In genomic region chr6:144329311-144329930, GRCm38 (mm10) we compare ENCODE assay signal across 26 mouse cellular contexts.
DNase-seq lines count a peak whose midpoint lies in the region; ATAC-seq and TF ChIP-seq lines count a peak whose summit lies in the region.
"Had no signal": no experiment of that assay in that cellular context is flagged by ENCODE, and none has a peak within 500 bp of the region (broad histone marks: within the 10 kb centered on the region; RNA-seq: fewer than 3 reads in every experiment).

No protein-coding gene starts in this region.

- dilution Hi-C loops in CH12.LX (cut with MboI; ENCODE audit: extremely low pct_ligation_motif_present, extremely low pct_unique_long_range_greater_than_20kb, low sequenced_read_pairs) = no loop called here

- no peaks in the 10 kb centered on the region for H3K79me2 ChIP-seq in CH12.LX (replicated peaks; ENCODE audit: control insufficient read depth, extremely low read depth, insufficient read depth, poor library complexity, severe bottlenecking)

- no peak overlapping the region for H3K27ac ChIP-seq in heart, embryonic 12.5 days (ENCODE audit: poor library complexity, severe bottlenecking)
- H3K27ac ChIP-seq in CH12.LX (ENCODE audit: insufficient read depth, low read depth) = no peak overlapping the region
- H3K27ac ChIP-seq: heart, embryonic 13.5 days; hindbrain, embryonic 15.5 days; layer of hippocampus, adult 2 months; left cerebral cortex, adult 2 months; limb, embryonic 13.5 days; liver, embryonic 13.5 days had no signal

- no peak for TF ChIP-seq POLR2A in CH12.LX (IDR thresholded peaks at IDR 0.05; ENCODE audit: low read depth, low read length)

- no peak overlapping the region for H3K4me2 ChIP-seq in heart, embryonic 12.5 days
- H3K4me2 ChIP-seq in CH12.LX (ENCODE audit: insufficient read depth, low read depth, poor library complexity, severe bottlenecking) = no peak overlapping the region
- H3K4me2 ChIP-seq: heart, embryonic 13.5 days; hindbrain, embryonic 15.5 days; limb, embryonic 13.5 days; liver, embryonic 13.5 days had no signal

- H3K4me3 ChIP-seq in heart, embryonic 12.5 days = no peak overlapping the region
- no peak overlapping the region for H3K4me3 ChIP-seq in CH12.LX (replicated peaks in 1 of 3; ENCODE audit: low read depth in 2 of 3, low read length in 2 of 3, poor library complexity in 1 of 3)
- H3K4me3 ChIP-seq: heart, embryonic 13.5 days; hindbrain, embryonic 15.5 days; layer of hippocampus, adult 2 months; left cerebral cortex, adult 2 months; limb, embryonic 13.5 days; liver, embryonic 13.5 days had no signal

- no peak for TF ChIP-seq RAD21 in CH12.LX (IDR thresholded peaks at IDR 0.05; ENCODE audit: low read depth, low read length)

- TF ChIP-seq CTCF in CH12.LX (conservative IDR thresholded peaks at IDR 0.05 in 1 of 2, IDR thresholded peaks at IDR 0.05 in 1 of 2; ENCODE audit: low read depth in 2 of 2, low read length in 2 of 2) = no peak

- no peaks in the 10 kb centered on the region for H3K36me3 ChIP-seq in heart, embryonic 12.5 days
- H3K36me3 ChIP-seq in CH12.LX (replicated peaks in 1 of 2; ENCODE audit: control insufficient read depth in 1 of 2, insufficient read depth in 1 of 2, low read length in 1 of 2) = no peaks in the 10 kb centered on the region
- H3K36me3 ChIP-seq: heart, embryonic 13.5 days; hindbrain, embryonic 15.5 days; limb, embryonic 13.5 days; liver, embryonic 13.5 days had no signal

- no peak for ATAC-seq in heart, embryonic 12.5 days (ENCODE audit: insufficient number of reproducible peaks, low FRiP score)
- ATAC-seq: activated CD4-positive, CD25-positive, alpha-beta regulatory T cell, adult 4 months; forebrain, embryonic 14.5 days; inflammation-experienced regulatory T-cells, adult 6 months had no signal

- WGBS in heart, embryonic 12.5 days = 66% methylated on average over 2 of the region's 2 CpGs

- no peaks in the 10 kb centered on the region for H3K9me3 ChIP-seq in heart, embryonic 12.5 days (replicated peaks)
- no peaks in the 10 kb centered on the region for H3K9me3 ChIP-seq in CH12.LX (replicated peaks; ENCODE audit: low read length)
- H3K9me3 ChIP-seq: heart, embryonic 13.5 days; hindbrain, embryonic 15.5 days; limb, embryonic 13.5 days had no signal

- H3K27me3 ChIP-seq in heart, embryonic 12.5 days (replicated peaks) = peaks cover 14% of the 10 kb centered on the region; the same call in 1 of the 2 replicates
- no peaks in the 10 kb centered on the region for H3K27me3 ChIP-seq in CH12.LX (replicated peaks)
- H3K27me3 ChIP-seq: hindbrain, embryonic 15.5 days; limb, embryonic 13.5 days; liver, embryonic 13.5 days had no signal

- no peak for TF ChIP-seq EP300 in CH12.LX (IDR thresholded peaks at IDR 0.05; ENCODE audit: low read length)

- H3K9ac ChIP-seq in heart, embryonic 12.5 days = no peak overlapping the region
- no peak overlapping the region for H3K9ac ChIP-seq in CH12.LX (ENCODE audit: insufficient read depth, low read depth)
- H3K9ac ChIP-seq: heart, embryonic 13.5 days; hindbrain, embryonic 15.5 days; limb, embryonic 13.5 days; liver, embryonic 13.5 days had no signal

- peak; percentile 64 for DNase-seq in heart, adult 11 months
- peak; percentile 51 for DNase-seq in 3134 (ENCODE audit: extremely low read depth, insufficient read length, low spot score)
- DNase-seq in CH12.LX (ENCODE audit: extremely low read depth) = peak; percentile 70
- peak; percentile 4 for DNase-seq in c-Kit-positive CD71-positive TER-119-negative erythroid progenitor cells, embryonic 14.5 days (ENCODE audit: low read depth)
- DNase-seq in urinary bladder, adult 2 months (ENCODE audit: low spot score) = no peak
- no peak for DNase-seq in right cerebral cortex, postnatal 4 days
- DNase-seq: adrenal gland, adult 2 months; cerebellum, adult 2 months; cerebellum, postnatal 14 days; gastrocnemius, postnatal 14 days; heart, postnatal 10 days; kidney, adult 11 months; kidney, postnatal 36 days; liver, embryonic 13.5 days; lung, adult 18-20 months; midbrain, embryonic 14.5 days; thymus, postnatal 14 days had no signal

- in situ Hi-C loops in CH12.LX (cut with MboI; ENCODE audit: low pct_ligation_motif_present, low pct_unique_long_range_greater_than_20kb, low sequenced_read_pairs) = loop anchor here (25.0 kb wide), 1 partner anchor 633 kb away; no protein-coding TSS in a partner anchor

- 0 out of 2 replicates have a peak, but pooled peaks cover 4% of the 10 kb centered on the region for H3K4me1 ChIP-seq in heart, embryonic 12.5 days (replicated peaks)
- 0 out of 4 replicates have a peak, but pooled peaks cover 0 to 4% of the 10 kb centered on the region in 2 experiments for H3K4me1 ChIP-seq in CH12.LX (ENCODE audit: control insufficient read depth in 1 of 2, insufficient read depth in 2 of 2)
- H3K4me1 ChIP-seq: hindbrain, embryonic 15.5 days; liver, embryonic 13.5 days had no signal

TF ChIP-seq in CH12.LX, 34 proteins besides CTCF, POLR2A, EP300 and RAD21:
- TF ChIP-seq USF2 (conservative IDR thresholded peaks at IDR 0.05; ENCODE audit: low read depth, low read length) (no peak), NELFE (IDR thresholded peaks at IDR 0.05; ENCODE audit: low read depth, low read length) (no peak), ZNF384 (IDR thresholded peaks at IDR 0.05; ENCODE audit: low read depth, low read length) (no peak), BHLHE40 (IDR thresholded peaks at IDR 0.05; ENCODE audit: low read depth, low read length) (no peak), ZC3H11A (IDR thresholded peaks at IDR 0.05; ENCODE audit: low read depth, low read length) (no peak), JUND (conservative IDR thresholded peaks at IDR 0.05; ENCODE audit: low read depth, low read length) (no peak), TBP (conservative IDR thresholded peaks at IDR 0.05; ENCODE audit: low read depth, low read length) (no peak), PAX5 (IDR thresholded peaks at IDR 0.05; ENCODE audit: low read length) (no peak), MYC (IDR thresholded peaks at IDR 0.05; ENCODE audit: low read depth, low read length) (no peak), CHD1 (IDR thresholded peaks at IDR 0.05; ENCODE audit: low read depth, low read length) (no peak), USF1 (IDR thresholded peaks at IDR 0.05; ENCODE audit: low read depth, low read length) (no peak), IRF4 (IDR thresholded peaks at IDR 0.05; ENCODE audit: low read depth, low read length) (no peak), MXI1 (IDR thresholded peaks at IDR 0.05; ENCODE audit: low read depth, low read length) (no peak), NRF1 (IDR thresholded peaks at IDR 0.05; ENCODE audit: low read depth, low read length) (no peak)

Comparison
In these comparisons a context has a peak if more than half of its experiments do, and no peak if none do; other contexts are left out.
1. DNase-seq: peak in heart, adult 11 months (single experiment), 3134 (single experiment), CH12.LX (single experiment) and c-Kit-positive CD71-positive TER-119-negative erythroid progenitor cells, embryonic 14.5 days (single experiment); none in urinary bladder, adult 2 months (single experiment) and right cerebral cortex, postnatal 4 days (single experiment).